Mouse (Mus musculus) heart, embryonic 10.5 days (tissue): Measurements from ENCODE around the gene Ddr1. TPM values are rescaled to one million over a fixed set of nuclear protein-coding genes. Genes with fewer than 3 reads are reported as not detected.

Experiments
- DNase-seq: peaks from one replicate; pipeline ENCODE4 v3.0.0-alpha.2; 2017; ENCODE audit warnings: low spot score
- H3K27ac ChIP-seq: fragments of 300-500 bp; sonication (generic); 2 replicates; pipeline ENCODE4 v1.5.1; 2016; ENCODE audit warnings: mild to moderate bottlenecking
- H3K27me3 ChIP-seq: fragments of 300-500 bp; sonication (generic); 2 replicates; pipeline ENCODE4 v1.6.1; 2016; ENCODE audit warnings: mild to moderate bottlenecking; ENCODE audit not compliant: poor library complexity, insufficient read depth, severe bottlenecking
- H3K36me3 ChIP-seq: fragments of 300-500 bp; sonication (generic); 2 replicates; pipeline ENCODE4 v1.6.1; 2016; ENCODE audit warnings: mild to moderate bottlenecking, moderate library complexity
- H3K4me1 ChIP-seq: fragments of 300-500 bp; sonication (generic); 2 replicates; pipeline ENCODE4 v1.6.1; 2016; ENCODE audit warnings: mild to moderate bottlenecking
- H3K4me3 ChIP-seq: fragments of 300-500 bp; sonication (generic); 2 replicates; pipeline ENCODE4 v1.5.1; 2016; ENCODE audit warnings: mild to moderate bottlenecking, moderate library complexity
- H3K9me3 ChIP-seq: fragments of 300-500 bp; sonication (generic); 2 replicates; pipeline ENCODE4 v1.6.1; 2016; ENCODE audit warnings: mild to moderate bottlenecking, moderate library complexity
- WGBS: fragments of 180-500 bp; shearing (Covaris S2); methylation state at CpG from one replicate; pipeline ENCODE4 v1.1.7; 2016; 5-methylcytosine and 5-hydroxymethylcytosine counted together
- polyA plus RNA-seq: library from polyadenylated mRNA; unstranded; fragments of >200 nt; fragmentation: Nextera tagmentation; extraction: Ambion mirVana; gene quantifications from 2 replicates; pipeline ENCODE4 v1.2.1, GENCODE M21; 2016

Ddr1 gene
- polyA plus RNA-seq, 1 experiment from 2014 or later, result 109 TPM

GRCm38 (mm10) chr17:35697759-35698500 is 6.5 kb downstream of the Ddr1 start:
- H3K4me3 ChIP-seq, result peak overlapping the region; percentile 56
- peak overlapping the region; percentile 89 for H3K27ac ChIP-seq
- DNase-seq, result no peak
- peaks cover 30% of the 10 kb centered on the region for H3K36me3 ChIP-seq
- H3K27me3 ChIP-seq, result peaks cover 44% of the 10 kb centered on the region
- H3K9me3 ChIP-seq, result no peaks in the 10 kb centered on the region; the same call in 1 of the 2 replicates
- WGBS, result 3% methylated on average over 16 of the region's 16 CpGs
- H3K4me1 ChIP-seq, result peaks cover 48% of the 10 kb centered on the region

DNA sequence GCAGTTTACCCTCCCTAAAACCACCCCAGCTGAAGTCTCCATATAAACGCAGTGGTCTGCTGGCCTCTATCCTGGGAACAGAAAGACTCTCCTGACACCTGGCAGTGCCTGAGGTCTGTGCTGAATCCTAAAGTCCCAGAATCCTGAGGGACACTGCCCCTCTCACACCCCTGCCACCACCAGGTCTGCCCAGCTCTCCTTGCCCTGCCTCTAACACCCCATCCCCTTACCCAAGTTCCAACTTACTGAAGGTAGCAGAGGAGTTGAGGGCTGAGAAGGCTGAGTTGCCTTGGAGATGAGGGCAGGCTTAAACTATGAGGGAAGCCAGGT is 7.0 kb downstream of the Ddr1 start:
- H3K9me3 ChIP-seq, result no peaks in the 10 kb centered on the region; the same call in 1 of the 2 replicates
- peak overlapping the region; percentile 56 for H3K4me3 ChIP-seq
- H3K27me3 ChIP-seq, result peaks cover 40% of the 10 kb centered on the region

GRCm38 (mm10) chr17:35696691-35697090 is 7.7 kb downstream of the Ddr1 start:
- H3K36me3 ChIP-seq, result peaks cover 43% of the 10 kb centered on the region
- H3K27ac ChIP-seq, result peak overlapping the region; percentile 89; the same call in 1 of the 2 replicates
- H3K4me3 ChIP-seq, result 0 out of 2 replicates have a peak overlapping the region, but pooled peaks have one; percentile 5
- H3K9me3 ChIP-seq, result no peaks in the 10 kb centered on the region; the same call in 1 of the 2 replicates
- peaks cover 37% of the 10 kb centered on the region for H3K4me1 ChIP-seq
- DNase-seq, result no peak
- 66% methylated on average over 6 of the region's 6 CpGs for WGBS
- peaks cover 33% of the 10 kb centered on the region for H3K27me3 ChIP-seq

More for the DNA sequence above, 7.0 kb downstream of the Ddr1 start:
- Histone ChIP-seq H3K36me3 (peaks cover 36% of the 10 kb centered on the region), H3K27ac (peak overlapping the region; percentile 89), H3K4me1 (peaks cover 42% of the 10 kb centered on the region)
- DNase-seq, result no peak
- 14% methylated on average over 1 of the region's 1 CpGs for WGBS

DNA sequence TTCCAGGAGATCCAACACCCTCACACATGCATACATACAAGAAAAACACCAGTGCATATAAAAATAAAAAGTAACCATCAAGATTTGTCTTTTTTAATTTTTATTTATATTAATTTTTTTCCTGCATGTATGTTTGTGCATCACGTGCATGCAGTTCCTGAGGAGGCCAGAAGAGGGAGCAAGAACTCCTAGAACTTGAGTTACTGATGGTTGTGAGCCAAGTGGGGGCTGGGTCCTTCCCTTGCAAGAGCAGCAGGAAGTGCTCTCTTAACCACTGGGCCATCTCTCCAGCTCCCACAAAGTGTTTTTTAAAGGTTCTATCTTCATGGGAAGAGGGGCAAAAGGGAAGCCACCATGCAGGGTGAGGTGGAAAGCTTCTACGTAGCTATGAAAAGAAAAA is 9.1 kb downstream of the Ddr1 start:
- peaks cover 57% of the 10 kb centered on the region for H3K36me3 ChIP-seq
- H3K27me3 ChIP-seq, result peaks cover 22% of the 10 kb centered on the region
- no peak overlapping the region for H3K4me3 ChIP-seq
- H3K9me3 ChIP-seq, result no peaks in the 10 kb centered on the region; the same call in 1 of the 2 replicates
- 93% methylated on average over 2 of the region's 2 CpGs for WGBS
- no peak for DNase-seq
- H3K4me1 ChIP-seq, result peaks cover 34% of the 10 kb centered on the region
- H3K27ac ChIP-seq, result no peak overlapping the region

DNA sequence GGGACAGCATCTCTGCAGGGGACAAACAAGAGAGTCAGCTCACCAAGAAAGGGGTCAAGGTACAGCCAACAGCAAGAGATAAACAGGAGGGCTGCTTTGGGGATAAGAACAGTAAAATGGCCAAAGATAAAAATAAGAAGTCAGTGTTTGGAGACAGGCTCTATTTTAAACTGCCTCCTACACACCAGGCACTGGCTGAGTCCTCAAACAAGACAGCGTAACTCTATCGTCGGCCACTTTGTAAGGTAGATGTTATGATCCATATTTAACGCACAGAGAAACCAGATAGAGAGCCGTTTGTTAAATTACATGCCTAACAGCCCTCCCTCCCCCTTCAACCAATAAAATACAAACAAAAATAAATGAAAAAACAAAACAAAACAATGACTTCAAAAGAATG is 10.5 kb downstream of the Ddr1 start:
- DNase-seq, result no peak
- Histone ChIP-seq H3K27me3 (peaks cover 11% of the 10 kb centered on the region; the same call in 1 of the 2 replicates), H3K9me3 (no peaks in the 10 kb centered on the region; the same call in 1 of the 2 replicates), H3K27ac (no peak overlapping the region), H3K4me1 (peaks cover 24% of the 10 kb centered on the region), H3K36me3 (peaks cover 63% of the 10 kb centered on the region), H3K4me3 (no peak overlapping the region)
- 85% methylated on average over 5 of the region's 5 CpGs for WGBS

DNA sequence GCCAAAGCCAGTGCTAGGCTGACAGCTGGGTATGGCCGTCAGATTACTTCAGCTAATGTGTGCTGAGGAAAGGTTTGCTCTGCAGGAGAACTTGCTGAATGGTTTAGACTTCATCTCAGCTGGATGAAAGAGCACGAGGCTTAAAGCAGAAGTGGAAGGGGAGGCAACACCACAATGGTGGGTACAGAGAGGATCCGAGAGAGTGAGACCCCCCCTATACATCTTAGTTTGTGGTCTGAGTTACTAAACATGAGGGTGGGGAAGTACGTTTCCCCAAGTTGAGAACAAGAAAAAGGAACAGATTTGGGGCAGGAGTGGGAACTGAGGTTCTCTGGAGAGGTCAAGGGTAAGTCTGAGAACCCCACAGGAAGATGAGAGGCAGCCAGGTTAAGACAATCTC is 12.1 kb downstream of the Ddr1 start:
- Histone ChIP-seq H3K9me3 (no peaks in the 10 kb centered on the region; the same call in 1 of the 2 replicates), H3K36me3 (peaks cover 78% of the 10 kb centered on the region), H3K4me3 (no peak overlapping the region), H3K4me1 (peaks cover 11% of the 10 kb centered on the region), H3K27ac (no peak overlapping the region), H3K27me3 (0 out of 2 replicates have a peak, but pooled peaks cover 4% of the 10 kb centered on the region)
- 82% methylated on average over 4 of the region's 4 CpGs for WGBS
- DNase-seq, result no peak

- no peak overlapping the region for H3K4me3 ChIP-seq
- no peaks in the 10 kb centered on the region for H3K27me3 ChIP-seq
- H3K36me3 ChIP-seq, result peaks cover 84% of the 10 kb centered on the region
- no peak for DNase-seq
- no peaks in the 10 kb centered on the region; the same call in 1 of the 2 replicates for H3K9me3 ChIP-seq
- H3K27ac ChIP-seq, result no peak overlapping the region
- H3K4me1 ChIP-seq, result peaks cover 6% of the 10 kb centered on the region
- 65% methylated on average over 4 of the region's 4 CpGs for WGBS
Observed at GRCm38 (mm10) chr17:35691811-35692210, 12.6 kb downstream of the Ddr1 start.

DNA sequence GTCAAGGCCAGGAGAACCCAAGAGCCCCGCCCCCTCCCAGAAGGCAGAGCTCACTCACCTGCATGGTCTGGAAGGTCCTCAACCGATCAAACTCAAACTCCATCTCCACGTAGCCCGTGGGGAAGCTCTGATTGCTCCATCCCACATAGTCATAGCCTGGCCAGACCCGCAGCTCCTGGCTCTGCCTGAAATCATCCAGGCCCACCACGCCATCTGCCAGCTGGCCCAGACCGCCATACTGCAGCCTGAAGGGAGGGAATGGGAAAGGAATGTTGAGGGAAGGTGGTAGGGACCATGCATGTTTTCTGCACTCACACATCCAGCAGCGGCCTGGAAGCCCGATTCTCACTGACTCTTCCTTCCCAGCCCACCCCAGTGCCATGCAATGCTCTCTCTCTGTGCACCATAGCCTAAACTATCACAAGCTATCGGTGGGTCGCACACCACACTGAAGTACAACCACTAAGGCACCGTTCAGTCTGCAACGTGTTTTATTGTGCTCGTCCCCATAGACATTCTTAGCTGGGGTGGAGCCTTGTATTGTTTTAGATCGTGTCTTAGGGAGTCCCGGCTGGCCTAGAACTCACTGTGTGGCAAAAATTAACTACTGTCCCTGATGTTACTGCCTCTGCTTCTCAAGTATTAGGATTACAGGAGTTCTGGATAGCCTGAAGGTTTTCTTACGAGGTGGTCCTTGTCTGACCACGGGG is 14.3 kb downstream of the Ddr1 start:
- Histone ChIP-seq H3K36me3 (peaks cover 90% of the 10 kb centered on the region), H3K27me3 (no peaks in the 10 kb centered on the region), H3K27ac (no peak overlapping the region), H3K4me3 (no peak overlapping the region), H3K4me1 (0 out of 2 replicates have a peak, but pooled peaks cover 5% of the 10 kb centered on the region), H3K9me3 (no peaks in the 10 kb centered on the region)
- WGBS, result 89% methylated on average over 18 of the region's 18 CpGs
- DNase-seq, result no peak

GRCm38 (mm10) chr17:35688347-35689175 is 15.9 kb downstream of the Ddr1 start:
- 0 out of 2 replicates have a peak, but pooled peaks cover 5% of the 10 kb centered on the region for H3K4me1 ChIP-seq
- H3K27me3 ChIP-seq, result no peaks in the 10 kb centered on the region
- H3K4me3 ChIP-seq, result no peak overlapping the region
- no peak for DNase-seq
- H3K9me3 ChIP-seq, result no peaks in the 10 kb centered on the region
- no peak overlapping the region for H3K27ac ChIP-seq
- H3K36me3 ChIP-seq, result peaks cover 100% of the 10 kb centered on the region
- WGBS, result 80% methylated on average over 25 of the region's 25 CpGs

GRCm38 (mm10) chr17:35685061-35685460 is 19.4 kb downstream of the Ddr1 start:
- H3K4me3 ChIP-seq, result no peak overlapping the region
- H3K9me3 ChIP-seq, result no peaks in the 10 kb centered on the region
- no peak overlapping the region for H3K27ac ChIP-seq
- H3K27me3 ChIP-seq, result no peaks in the 10 kb centered on the region
- DNase-seq, result no peak
- WGBS, result 73% methylated on average over 9 of the region's 9 CpGs
- H3K36me3 ChIP-seq, result peaks cover 91% of the 10 kb centered on the region
- H3K4me1 ChIP-seq, result no peaks in the 10 kb centered on the region

GRCm38 (mm10) chr17:35681986-35682385 is 22.4 kb downstream of the Ddr1 start:
- no peaks in the 10 kb centered on the region for H3K9me3 ChIP-seq
- WGBS, result 78% methylated on average over 13 of the region's 13 CpGs
- H3K36me3 ChIP-seq, result peaks cover 60% of the 10 kb centered on the region
- no peak overlapping the region for H3K4me3 ChIP-seq
- H3K27me3 ChIP-seq, result no peaks in the 10 kb centered on the region
- DNase-seq, result no peak
- no peaks in the 10 kb centered on the region for H3K4me1 ChIP-seq
- no peak overlapping the region for H3K27ac ChIP-seq

DNA sequence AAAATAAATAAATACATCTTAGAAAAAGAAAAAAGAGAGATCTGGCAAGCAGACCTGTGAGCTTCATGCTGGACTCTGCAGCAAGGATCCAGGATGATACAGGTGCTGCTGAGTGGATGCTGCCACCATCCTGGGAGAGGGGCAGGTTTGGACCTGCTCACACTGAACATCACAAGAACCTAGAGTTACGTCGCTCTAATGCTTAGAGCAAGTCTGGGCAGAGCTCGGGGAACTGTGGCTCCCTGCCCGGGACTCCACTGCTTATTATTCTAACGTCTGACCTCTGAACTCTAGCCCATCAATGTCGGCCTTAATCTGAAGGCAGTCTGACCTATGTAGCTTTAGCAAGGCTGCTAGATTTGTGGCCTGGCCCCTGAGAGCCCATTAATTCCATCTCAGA is 23.8 kb downstream of the Ddr1 start:
- Histone ChIP-seq H3K27me3 (no peaks in the 10 kb centered on the region), H3K9me3 (no peaks in the 10 kb centered on the region), H3K36me3 (peaks cover 46% of the 10 kb centered on the region), H3K4me1 (no peaks in the 10 kb centered on the region), H3K27ac (no peak overlapping the region), H3K4me3 (no peak overlapping the region)
- no peak for DNase-seq
- WGBS, result 48% methylated on average over 6 of the region's 6 CpGs
